Mouse (Mus musculus) liver, embryonic 16.5 days (tissue): ENCODE measurements around the gene Plcb4. TPM values are rescaled to one million over a fixed set of nuclear protein-coding genes. Genes with fewer than 3 reads are reported as not detected.

ENCODE experiments used
- ATAC-seq: fragments of 200-750 bp; cut with Nextera tagmentation; 2 replicates; pipeline ENCODE4 v1.8.0; 2017; ENCODE audit warnings: low read depth, mild to moderate bottlenecking, moderate number of reproducible peaks, moderate library complexity
- H3K27ac ChIP-seq: fragments of 300-500 bp; sonication (generic); 2 replicates; pipeline ENCODE4 v1.5.1; 2014; ENCODE audit warnings: mild to moderate bottlenecking, low read length
- H3K27me3 ChIP-seq: fragments of 300-500 bp; sonication (generic); 2 replicates; pipeline ENCODE4 v1.6.1; 2014; ENCODE audit warnings: low read depth, low read length, mixed read lengths; ENCODE audit not compliant: control insufficient read depth, insufficient read depth
- H3K36me3 ChIP-seq: fragments of 300-500 bp; sonication (generic); 2 replicates; pipeline ENCODE4 v1.6.1; 2014; ENCODE audit warnings: mild to moderate bottlenecking; ENCODE audit not compliant: control insufficient read depth, insufficient read depth
- H3K4me1 ChIP-seq: fragments of 300-500 bp; sonication (generic); 2 replicates; pipeline ENCODE4 v1.6.1; 2014; ENCODE audit warnings: low read depth, low read length, mixed read lengths; ENCODE audit not compliant: control insufficient read depth
- H3K4me2 ChIP-seq: fragments of 300-500 bp; sonication (generic); 2 replicates; pipeline ENCODE4 v1.6.1; 2014; ENCODE audit warnings: low read depth, low read length, mixed read lengths
- H3K4me3 ChIP-seq: fragments of 300-500 bp; sonication (generic); 2 replicates; pipeline ENCODE4 v1.5.1; 2014; ENCODE audit warnings: low read depth, mild to moderate bottlenecking, low read length
- H3K9ac ChIP-seq: fragments of 300-500 bp; sonication (generic); 2 replicates; pipeline ENCODE4 v1.6.1; 2014; ENCODE audit warnings: low read depth, low read length
- H3K9me3 ChIP-seq: fragments of 300-500 bp; sonication (generic); replicated peaks from 2 replicates; pipeline ENCODE4 v1.6.1; 2016; ENCODE audit warnings: low read length; ENCODE audit not compliant: control insufficient read depth
- WGBS: fragments of 180-500 bp; shearing (Covaris S2); extraction: QIAGEN DNeasy Blood & Tissue Kit; methylation state at CpG from one replicate; pipeline ENCODE4 v1.1.7; 2014; ENCODE audit not compliant: insufficient replicate concordance; 5-methylcytosine and 5-hydroxymethylcytosine counted together
- polyA plus RNA-seq: library from polyadenylated mRNA; unstranded; fragments of >200 nt; fragmentation: Nextera tagmentation; extraction: Ambion mirVana; gene quantifications from 2 replicates; pipeline ENCODE4 v1.2.1, GENCODE M21; 2015

Gene Plcb4
- polyA plus RNA-seq, 1 experiment from 2014 or later: 2.3 TPM

GRCm38 (mm10) chr2:135820691-135821090, 161.9 kb downstream of the Plcb4 start:
- Histone ChIP-seq H3K36me3 (no peaks in the 10 kb centered on the region), H3K4me1 (no peaks in the 10 kb centered on the region), H3K9me3 (no peaks in the 10 kb centered on the region), H3K4me3 (no peak overlapping the region), H3K27ac (no peak overlapping the region), H3K27me3 (no peaks in the 10 kb centered on the region), H3K4me2 (no peak overlapping the region), H3K9ac (no peak overlapping the region)
- ATAC-seq: no peak
- 41% methylated on average over 2 of the region's 2 CpGs for WGBS

GRCm38 (mm10) chr2:135823690-135824089, 164.9 kb downstream of the Plcb4 start:
- Histone ChIP-seq H3K4me1 (no peaks in the 10 kb centered on the region), H3K4me3 (no peak overlapping the region), H3K9me3 (no peaks in the 10 kb centered on the region), H3K27me3 (no peaks in the 10 kb centered on the region), H3K36me3 (no peaks in the 10 kb centered on the region), H3K9ac (no peak overlapping the region), H3K27ac (no peak overlapping the region), H3K4me2 (no peak overlapping the region)
- ATAC-seq: no peak
- WGBS: 76% methylated on average over 1 of the region's 1 CpGs

GRCm38 (mm10) chr2:135824757-135825156, 165.9 kb downstream of the Plcb4 start:
- Histone ChIP-seq H3K4me1 (no peaks in the 10 kb centered on the region), H3K4me2 (no peak overlapping the region), H3K36me3 (no peaks in the 10 kb centered on the region), H3K9ac (no peak overlapping the region), H3K27me3 (no peaks in the 10 kb centered on the region), H3K27ac (no peak overlapping the region), H3K9me3 (no peaks in the 10 kb centered on the region), H3K4me3 (no peak overlapping the region)
- ATAC-seq: no peak
- 64% methylated on average over 1 of the region's 1 CpGs for WGBS

GRCm38 (mm10) chr2:135825645-135826044, 166.8 kb downstream of the Plcb4 start:
- Histone ChIP-seq H3K4me3 (no peak overlapping the region), H3K27ac (no peak overlapping the region), H3K4me1 (no peaks in the 10 kb centered on the region), H3K9ac (no peak overlapping the region), H3K4me2 (no peak overlapping the region), H3K9me3 (no peaks in the 10 kb centered on the region), H3K36me3 (no peaks in the 10 kb centered on the region), H3K27me3 (no peaks in the 10 kb centered on the region)
- 78% methylated on average over 2 of the region's 2 CpGs for WGBS
- no peak for ATAC-seq

GRCm38 (mm10) chr2:135826616-135827360, 168.0 kb downstream of the Plcb4 start:
- ATAC-seq: no peak
- Histone ChIP-seq H3K4me2 (no peak overlapping the region), H3K9me3 (no peaks in the 10 kb centered on the region), H3K4me1 (no peaks in the 10 kb centered on the region), H3K9ac (no peak overlapping the region), H3K27ac (no peak overlapping the region), H3K4me3 (no peak overlapping the region), H3K27me3 (no peaks in the 10 kb centered on the region), H3K36me3 (no peaks in the 10 kb centered on the region)
- WGBS: 57% methylated on average over 3 of the region's 3 CpGs

GRCm38 (mm10) chr2:135828446-135828845, 169.6 kb downstream of the Plcb4 start:
- Histone ChIP-seq H3K36me3 (no peaks in the 10 kb centered on the region), H3K4me3 (no peak overlapping the region), H3K9me3 (no peaks in the 10 kb centered on the region), H3K4me2 (no peak overlapping the region), H3K9ac (no peak overlapping the region), H3K27ac (no peak overlapping the region), H3K4me1 (no peaks in the 10 kb centered on the region), H3K27me3 (no peaks in the 10 kb centered on the region)
- ATAC-seq: no peak
- 45% methylated on average over 2 of the region's 2 CpGs for WGBS

DNA sequence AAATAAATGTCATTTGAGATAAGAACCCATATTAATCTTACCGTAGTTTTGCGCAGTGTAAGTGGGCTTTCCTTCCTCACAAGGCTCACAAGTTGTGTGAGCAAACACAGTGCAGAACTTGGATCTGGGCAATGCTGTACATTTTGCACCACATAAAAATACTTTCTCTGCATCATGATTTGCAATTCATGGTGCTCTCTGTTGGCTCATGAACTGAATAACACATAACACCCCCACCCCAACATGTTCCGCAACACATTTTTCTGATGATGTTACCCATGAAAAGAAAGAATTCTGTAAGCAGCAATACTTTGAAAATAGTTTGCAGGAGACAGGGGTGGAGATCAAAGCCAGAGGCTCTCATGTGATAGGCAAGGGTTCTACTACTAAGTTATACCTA, 174.9 kb downstream of the Plcb4 start:
- 85% methylated on average over 3 of the region's 3 CpGs for WGBS
- H3K36me3 ChIP-seq: no peaks in the 10 kb centered on the region
- no peaks in the 10 kb centered on the region for H3K4me1 ChIP-seq
- no peak for ATAC-seq
- H3K4me3 ChIP-seq: no peak overlapping the region
- H3K27me3 ChIP-seq: no peaks in the 10 kb centered on the region
- H3K27ac ChIP-seq: no peak overlapping the region
- H3K4me2 ChIP-seq: no peak overlapping the region
- no peaks in the 10 kb centered on the region for H3K9me3 ChIP-seq
- H3K9ac ChIP-seq: no peak overlapping the region

- no peak overlapping the region for H3K9ac ChIP-seq
- WGBS: 68% methylated on average over 2 of the region's 2 CpGs
- H3K4me3 ChIP-seq: no peak overlapping the region
- no peak overlapping the region for H3K27ac ChIP-seq
- ATAC-seq: no peak
- H3K27me3 ChIP-seq: no peaks in the 10 kb centered on the region
- no peaks in the 10 kb centered on the region for H3K9me3 ChIP-seq
- no peaks in the 10 kb centered on the region for H3K4me1 ChIP-seq
- no peak overlapping the region for H3K4me2 ChIP-seq
- H3K36me3 ChIP-seq: no peaks in the 10 kb centered on the region
Observed at GRCm38 (mm10) chr2:135834435-135834834, 175.6 kb downstream of the Plcb4 start.

DNA sequence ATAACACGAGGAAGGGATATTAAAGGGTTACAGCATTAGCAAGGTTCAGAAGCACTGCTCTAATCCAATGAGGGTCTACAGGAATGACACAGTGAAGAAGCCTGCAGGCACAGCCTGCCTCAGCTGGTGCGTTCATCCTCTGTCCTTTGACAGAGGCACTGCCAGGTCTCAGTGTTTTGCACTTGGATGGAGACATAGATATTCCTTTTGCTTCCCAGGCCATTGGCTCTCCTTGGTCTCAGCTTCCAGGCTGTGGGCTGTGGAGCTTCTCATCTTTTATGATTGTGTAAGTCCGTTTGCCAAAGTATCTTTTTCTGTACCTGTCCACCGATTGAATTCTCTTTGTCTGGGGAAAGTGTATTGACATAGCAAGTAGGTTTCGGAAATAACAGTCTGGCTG, 177.1 kb downstream of the Plcb4 start:
- H3K27ac ChIP-seq: no peak overlapping the region
- no peaks in the 10 kb centered on the region for H3K4me1 ChIP-seq
- ATAC-seq: no peak
- no peak overlapping the region for H3K9ac ChIP-seq
- no peaks in the 10 kb centered on the region for H3K36me3 ChIP-seq
- H3K4me3 ChIP-seq: no peak overlapping the region
- H3K4me2 ChIP-seq: no peak overlapping the region
- no peaks in the 10 kb centered on the region for H3K9me3 ChIP-seq
- WGBS: 69% methylated on average over 5 of the region's 5 CpGs
- no peaks in the 10 kb centered on the region for H3K27me3 ChIP-seq
